ENCODE assay signal across 23 mouse cellular contexts in genomic region chr3:85583194-85583593, GRCm38 (mm10). TPM values are rescaled to one million over a fixed set of nuclear protein-coding genes. Genes with fewer than 3 reads are reported as not detected.
DNase-seq lines count a peak whose midpoint lies in the region; ATAC-seq and TF ChIP-seq lines count a peak whose summit lies in the region.
"Had no signal": no experiment of that assay in that cellular context is flagged by ENCODE, and none has a peak within 500 bp of the region (broad histone marks: within the 10 kb centered on the region; RNA-seq: fewer than 3 reads in every experiment).

No protein-coding gene starts in this region.

- H3ac ChIP-seq in C2C12 (ENCODE audit: control insufficient read depth, insufficient read length, low read depth) = no peak overlapping the region

- whole genome bisulfite sequencing in cerebellum, adult 2 months = 35% methylated on average over 5 of the region's 5 CpGs

- H3K79me3 ChIP-seq in C2C12 (ENCODE audit: low read depth) = no peaks in the 10 kb centered on the region

- H3K27me3 ChIP-seq in cerebellum, adult 2 months (ENCODE audit: control insufficient read depth, insufficient read depth, low read length) = no peaks in the 10 kb centered on the region
- no peaks in the 10 kb centered on the region for H3K27me3 ChIP-seq in C2C12 (ENCODE audit: control insufficient read depth, insufficient read depth, insufficient read length)
- H3K27me3 ChIP-seq: CH12.LX; embryonic facial prominence, embryonic 12.5 days; embryonic facial prominence, embryonic 15.5 days; heart, embryonic 13.5 days; Patski had no signal

- H3K79me2 ChIP-seq in C2C12 (ENCODE audit: control insufficient read depth, insufficient read depth) = no peaks in the 10 kb centered on the region

- TF ChIP-seq POLR2A in cerebellum, adult 2 months (IDR thresholded peaks at IDR 0.05; ENCODE audit: borderline replicate concordance, insufficient read depth, low read length) = no peak

- no peak for TF ChIP-seq CTCF in cerebellum, adult 2 months (IDR thresholded peaks at IDR 0.05; ENCODE audit: borderline replicate concordance, insufficient read depth, low read depth, low read length)
- TF ChIP-seq CTCF in layer of hippocampus, adult 2 months (conservative IDR thresholded peaks at IDR 0.05) = no peak
- no peak for TF ChIP-seq CTCF in C2C12 (IDR thresholded peaks at IDR 0.05; ENCODE audit: control insufficient read depth, insufficient read depth, insufficient read length)

- no peak for DNase-seq in cerebellum, adult 2 months
- no peak for DNase-seq in layer of hippocampus, adult 2 months (ENCODE audit: low spot score in 2 of 2)
- DNase-seq in layer of hippocampus, adult 8-10 months (ENCODE audit: low spot score in 2 of 2) = no peak
- no peak for DNase-seq in adrenal gland, postnatal 25 days
- DNase-seq: forebrain, postnatal 0 days; gastrocnemius, postnatal 10 days; gastrocnemius, postnatal 36 days; heart, adult 2 months; heart, postnatal 14 days; heart, postnatal 4 days had no signal

- no peaks in the 10 kb centered on the region for H3K36me3 ChIP-seq in C2C12 (ENCODE audit: control insufficient read depth, insufficient read depth)
- H3K36me3 ChIP-seq: embryonic facial prominence, embryonic 12.5 days; embryonic facial prominence, embryonic 15.5 days; heart, embryonic 10.5 days had no signal

- H3K27ac ChIP-seq in cerebellum, adult 2 months (ENCODE audit: insufficient read depth, low read length) = peak overlapping the region; percentile 35
- H3K27ac ChIP-seq in layer of hippocampus, adult 2 months = peak overlapping the region; percentile 67
- H3K27ac ChIP-seq: embryonic facial prominence, embryonic 12.5 days; embryonic facial prominence, embryonic 15.5 days; heart, adult 2 months; heart, embryonic 10.5 days; heart, embryonic 13.5 days; hindbrain, embryonic 14.5 days; hindbrain, postnatal 0 days had no signal

- no peak overlapping the region for H3K4me3 ChIP-seq in cerebellum, adult 2 months (replicated peaks; ENCODE audit: insufficient read depth, low read depth, low read length)
- H3K4me3 ChIP-seq in layer of hippocampus, adult 2 months = no peak overlapping the region
- H3K4me3 ChIP-seq in C2C12 (ENCODE audit: insufficient read depth, poor library complexity, severe bottlenecking) = no peak overlapping the region
- H3K4me3 ChIP-seq: embryonic facial prominence, embryonic 12.5 days; embryonic facial prominence, embryonic 15.5 days; heart, adult 2 months; heart, embryonic 10.5 days; heart, embryonic 13.5 days had no signal

- no peak; the same call in 1 of the 2 replicates for ATAC-seq in cerebellum, adult (ENCODE audit: insufficient number of reproducible peaks, low FRiP score, low TSS enrichment)
- ATAC-seq: forebrain, embryonic 14.5 days; forebrain, postnatal 0 days; hindbrain, postnatal 0 days; inflammation-experienced regulatory T-cells, adult 6 months; intestine, embryonic 16.5 days; Patski had no signal

- H3K4me1 ChIP-seq in cerebellum, adult 2 months (ENCODE audit: control insufficient read depth, insufficient read depth, low read length) = peaks cover 10% of the 10 kb centered on the region
- H3K4me1 ChIP-seq: embryonic facial prominence, embryonic 12.5 days; embryonic facial prominence, embryonic 15.5 days; heart, embryonic 10.5 days had no signal

TF ChIP-seq in C2C12, 6 proteins besides CTCF, POLR2A, EP300 and RAD21:
- TF ChIP-seq MYOD1 (IDR thresholded peaks at IDR 0.05; ENCODE audit: control insufficient read depth, insufficient read length, low read depth) = peak; percentile 20
- TF ChIP-seq USF1 (IDR thresholded peaks at IDR 0.05; ENCODE audit: low read depth) = no peak

RNA-seq across cellular contexts. Expression of gene Gatb, which starts 9.3 kb away (rescaled TPM):
- 14.9 and 16.1 TPM in 2 replicates for polyA plus RNA-seq in cerebellum, adult 2 months (2012; rRNA removed)
- 10 to 100 TPM; 19.2 to 24.5 TPM for total RNA-seq in layer of hippocampus, adult 2 months (2021)
- total RNA-seq in layer of hippocampus, adult 8-10 months (2022) = 10 to 100 TPM; 16.8 to 23.8 (median 23.4) TPM
- 12.2 TPM for polyA plus RNA-seq in C2C12 (2012; fragmentation: generic; extraction: Trizol)
- total RNA-seq in adrenal gland, postnatal 25 days (2021) = 37.2 and 48.3 TPM in 2 replicates
